12 mouse cellular contexts compared by ENCODE assay signal in genomic region chr4:128853117-128853516, GRCm38 (mm10).
"Had no signal": no experiment of that assay in that cellular context is flagged by ENCODE, and none has a peak within 500 bp of the region (broad histone marks: within the 10 kb centered on the region; RNA-seq: fewer than 3 reads in every experiment).

No protein-coding gene starts in this region.

- H3K36me3 ChIP-seq: liver, embryonic 13.5 days had no signal

- H3K27me3 ChIP-seq: liver, embryonic 13.5 days had no signal

- H3K9me3 ChIP-seq: liver, embryonic 13.5 days had no signal

- DNase-seq: kidney, adult 9 months; kidney, postnatal 14 days; kidney, postnatal 4 days; liver, embryonic 13.5 days; lung, adult 2 months; lung, postnatal 14 days; lung, postnatal 4 days; midbrain, embryonic 14.5 days; thymus, adult 2 months; thymus, postnatal 14 days; thymus, postnatal 4 days had no signal

- H3K4me2 ChIP-seq: liver, embryonic 13.5 days; midbrain, embryonic 11.5 days had no signal

- H3K4me3 ChIP-seq: liver, embryonic 13.5 days had no signal

- H3K9ac ChIP-seq: liver, embryonic 13.5 days had no signal
